Mouse (Mus musculus) embryonic facial prominence, embryonic 15.5 days (tissue): ENCODE measurements around the gene Nhej1. TPM values are rescaled to one million over a fixed set of nuclear protein-coding genes. Genes with fewer than 3 reads are reported as not detected.

ENCODE experiments used
- ATAC-seq: fragments of 200-750 bp; cut with Nextera tagmentation; 2 replicates; pipeline ENCODE4 v1.8.0; 2017; ENCODE audit warnings: low read depth, moderate TSS enrichment; ENCODE audit not compliant: insufficient number of reproducible peaks, low FRiP score, low TSS enrichment
- H3K27ac ChIP-seq: fragments of 300-500 bp; sonication (generic); replicated peaks from 2 replicates; pipeline ENCODE4 v1.5.1; 2015; ENCODE audit warnings: mild to moderate bottlenecking, inconsistent platforms
- H3K27me3 ChIP-seq: fragments of 300-500 bp; sonication (generic); 2 replicates; pipeline ENCODE4 v1.6.1; 2015; ENCODE audit warnings: inconsistent platforms
- H3K36me3 ChIP-seq: fragments of 300-500 bp; sonication (generic); 2 replicates; pipeline ENCODE4 v1.6.1; 2015; ENCODE audit warnings: mild to moderate bottlenecking, inconsistent platforms
- H3K4me1 ChIP-seq: fragments of 300-500 bp; sonication (generic); 2 replicates; pipeline ENCODE4 v1.6.1; 2015; ENCODE audit warnings: inconsistent platforms
- H3K4me2 ChIP-seq: fragments of 300-500 bp; sonication (generic); replicated peaks from 2 replicates; pipeline ENCODE4 v1.6.1; 2015; ENCODE audit warnings: mild to moderate bottlenecking, inconsistent platforms
- H3K4me3 ChIP-seq: fragments of 300-500 bp; sonication (generic); replicated peaks from 2 replicates; pipeline ENCODE4 v1.5.1; 2015; ENCODE audit warnings: mild to moderate bottlenecking, inconsistent platforms
- H3K9ac ChIP-seq: fragments of 300-500 bp; sonication (generic); 2 replicates; pipeline ENCODE4 v1.6.1; 2015; ENCODE audit warnings: inconsistent platforms
- H3K9me3 ChIP-seq: fragments of 300-500 bp; sonication (generic); replicated peaks from 2 replicates; pipeline ENCODE4 v1.6.1; 2016; ENCODE audit warnings: inconsistent platforms
- WGBS: fragments of 180-500 bp; shearing (Covaris S2); methylation state at CpG from one replicate; pipeline ENCODE4 v1.1.7; 2015; 5-methylcytosine and 5-hydroxymethylcytosine counted together
- polyA plus RNA-seq: library from polyadenylated mRNA; unstranded; fragments of >200 nt; fragmentation: Nextera tagmentation; extraction: Ambion mirVana; gene quantifications from 2 replicates; pipeline ENCODE4 v1.2.1, GENCODE M21; 2015

Gene Nhej1
- polyA plus RNA-seq, result 9.6 and 9.9 TPM in 2 replicates

GRCm38 (mm10) chr1:75124346-75125321 is at the start of gene Nhej1:
Gene Nhej1 (minus strand): TSS chr1:75125200.
- Histone ChIP-seq H3K4me2 (peak within 1 kb of the TSS; percentile 63), H3K27me3 (no peaks in the 10 kb centered on the region), H3K36me3 (no peaks in the 10 kb centered on the region), H3K4me3 (peak within 1 kb of the TSS; percentile 66), H3K9ac (peak within 1 kb of the TSS; percentile 52), H3K27ac (peak within 1 kb of the TSS; percentile 99), H3K4me1 (peaks cover 10% of the 10 kb centered on the region; the same call in 1 of the 2 replicates), H3K9me3 (no peaks in the 10 kb centered on the region)
- 1% methylated on average over 56 of the region's 56 CpGs for WGBS
- ATAC-seq, result peak; percentile 97

- Histone ChIP-seq H3K9me3 (no peaks in the 10 kb centered on the region), H3K36me3 (peaks cover 35% of the 10 kb centered on the region), H3K4me3 (peak within 1 kb of the TSS; percentile 67), H3K4me1 (peaks cover 14% of the 10 kb centered on the region), H3K9ac (peak within 1 kb of the TSS; percentile 51), H3K4me2 (peak within 1 kb of the TSS; percentile 71), H3K27me3 (no peaks in the 10 kb centered on the region), H3K27ac (peak within 1 kb of the TSS; percentile 89)
- peak; percentile 98 for ATAC-seq
- under 1% methylated on average over 59 of the region's 59 CpGs for WGBS
Observed at GRCm38 (mm10) chr1:75168472-75169464, 43.8 kb upstream of the Nhej1 start, which contains the start of gene Zfand2b. Gene Zfand2b (plus strand): TSS chr1:75168646.

- no peaks in the 10 kb centered on the region for H3K9me3 ChIP-seq
- peaks cover 28% of the 10 kb centered on the region for H3K36me3 ChIP-seq
- H3K4me2 ChIP-seq, result peak overlapping the region; percentile 71
- WGBS, result 9% methylated on average over 7 of the region's 7 CpGs
- H3K4me1 ChIP-seq, result peaks cover 14% of the 10 kb centered on the region
- 0 out of 2 replicates have a peak overlapping the region, but pooled peaks have one; percentile 51 for H3K9ac ChIP-seq
- peak overlapping the region; percentile 67 for H3K4me3 ChIP-seq
- ATAC-seq, result peak; percentile 22; the same call in 1 of the 2 replicates
- H3K27ac ChIP-seq, result peak overlapping the region; percentile 89
- H3K27me3 ChIP-seq, result no peaks in the 10 kb centered on the region
Observed at GRCm38 (mm10) chr1:75168093-75168471, 43.1 kb upstream of the Nhej1 start.

GRCm38 (mm10) chr1:75160256-75160617 is 35.2 kb upstream of the Nhej1 start:
- H3K4me3 ChIP-seq, result no peak overlapping the region
- no peak overlapping the region for H3K27ac ChIP-seq
- H3K9me3 ChIP-seq, result no peaks in the 10 kb centered on the region
- WGBS, result 80% methylated on average over 4 of the region's 4 CpGs
- no peaks in the 10 kb centered on the region for H3K36me3 ChIP-seq
- no peak overlapping the region for H3K4me2 ChIP-seq
- no peaks in the 10 kb centered on the region for H3K4me1 ChIP-seq
- ATAC-seq, result no peak
- H3K9ac ChIP-seq, result no peak overlapping the region
- H3K27me3 ChIP-seq, result no peaks in the 10 kb centered on the region

- no peak overlapping the region for H3K4me3 ChIP-seq
- WGBS, result 73% methylated on average over 5 of the region's 5 CpGs
- ATAC-seq, result no peak
- no peaks in the 10 kb centered on the region for H3K27me3 ChIP-seq
- H3K9ac ChIP-seq, result no peak overlapping the region
- no peaks in the 10 kb centered on the region for H3K4me1 ChIP-seq
- no peaks in the 10 kb centered on the region for H3K36me3 ChIP-seq
- H3K9me3 ChIP-seq, result no peaks in the 10 kb centered on the region
- H3K27ac ChIP-seq, result no peak overlapping the region
- no peak overlapping the region for H3K4me2 ChIP-seq
Observed at GRCm38 (mm10) chr1:75159540-75160255, 34.7 kb upstream of the Nhej1 start.

- Histone ChIP-seq H3K4me2 (no peak overlapping the region), H3K4me3 (no peak overlapping the region), H3K4me1 (no peaks in the 10 kb centered on the region), H3K9ac (no peak overlapping the region), H3K27me3 (no peaks in the 10 kb centered on the region), H3K27ac (no peak overlapping the region), H3K9me3 (no peaks in the 10 kb centered on the region), H3K36me3 (no peaks in the 10 kb centered on the region)
- ATAC-seq, result no peak
Observed at GRCm38 (mm10) chr1:75158990-75159389, 34.0 kb upstream of the Nhej1 start.

GRCm38 (mm10) chr1:75155837-75156236 is 30.8 kb upstream of the Nhej1 start:
- Histone ChIP-seq H3K4me2 (no peak overlapping the region), H3K27ac (no peak overlapping the region), H3K9ac (no peak overlapping the region), H3K4me1 (no peaks in the 10 kb centered on the region), H3K9me3 (no peaks in the 10 kb centered on the region), H3K27me3 (no peaks in the 10 kb centered on the region), H3K36me3 (no peaks in the 10 kb centered on the region), H3K4me3 (no peak overlapping the region)
- no peak for ATAC-seq
- 59% methylated on average over 3 of the region's 3 CpGs for WGBS

GRCm38 (mm10) chr1:75148727-75149126 is 23.7 kb upstream of the Nhej1 start:
- peaks cover 8% of the 10 kb centered on the region for H3K4me1 ChIP-seq
- no peak overlapping the region for H3K9ac ChIP-seq
- H3K27ac ChIP-seq, result no peak overlapping the region
- H3K4me2 ChIP-seq, result no peak overlapping the region
- 83% methylated on average over 4 of the region's 4 CpGs for WGBS
- no peak overlapping the region for H3K4me3 ChIP-seq
- ATAC-seq, result no peak
- no peaks in the 10 kb centered on the region for H3K27me3 ChIP-seq
- no peaks in the 10 kb centered on the region for H3K9me3 ChIP-seq
- peaks cover 56% of the 10 kb centered on the region for H3K36me3 ChIP-seq

- Histone ChIP-seq H3K4me2 (no peak overlapping the region), H3K9ac (no peak overlapping the region), H3K4me3 (no peak overlapping the region), H3K27ac (no peak overlapping the region), H3K4me1 (peaks cover 14% of the 10 kb centered on the region), H3K9me3 (no peaks in the 10 kb centered on the region), H3K27me3 (no peaks in the 10 kb centered on the region), H3K36me3 (peaks cover 56% of the 10 kb centered on the region)
- WGBS, result 78% methylated on average over 7 of the region's 7 CpGs
- ATAC-seq, result no peak
Observed at GRCm38 (mm10) chr1:75147411-75148135, 22.6 kb upstream of the Nhej1 start.

- WGBS, result 95% methylated on average over 3 of the region's 3 CpGs
- no peak overlapping the region for H3K27ac ChIP-seq
- H3K9me3 ChIP-seq, result no peaks in the 10 kb centered on the region
- H3K4me1 ChIP-seq, result peaks cover 22% of the 10 kb centered on the region
- no peak overlapping the region for H3K9ac ChIP-seq
- no peak for ATAC-seq
- H3K4me2 ChIP-seq, result no peak overlapping the region
- H3K27me3 ChIP-seq, result no peaks in the 10 kb centered on the region
- peaks cover 56% of the 10 kb centered on the region for H3K36me3 ChIP-seq
- no peak overlapping the region for H3K4me3 ChIP-seq
Observed at GRCm38 (mm10) chr1:75145589-75145988, 20.6 kb upstream of the Nhej1 start.
